Mouse (Mus musculus): ENCODE measurements around the gene Ifit2. TPM values are rescaled to one million over a fixed set of nuclear protein-coding genes. Genes with fewer than 3 reads are reported as not detected.

The Ifit2 gene
- polyA plus RNA-seq (2016; fragmentation: Nextera tagmentation; extraction: Ambion mirVana) = 9.0 and 10.3 TPM in 2 replicates

GRCm38 (mm10) chr19:34550534-34551223, at the start of gene Ifit2:
Gene Ifit2 (plus strand): TSS chr19:34550694.
- Histone ChIP-seq H3K9ac (replicated peaks) (peak within 1 kb of the TSS; percentile 42), H3K4me3 (replicated peaks) (peak within 1 kb of the TSS; percentile 46), H3K27me3 (peaks cover 2% of the 10 kb centered on the region; the same call in 1 of the 2 replicates), H3K36me3 (no peaks in the 10 kb centered on the region), H3K9me3 (no peaks in the 10 kb centered on the region), H3K4me1 (replicated peaks) (peaks cover 14% of the 10 kb centered on the region), H3K4me2 (peak within 1 kb of the TSS; percentile 57), H3K27ac (peak within 1 kb of the TSS; percentile 64; the same call in 1 of the 2 replicates)
- 2% methylated on average over 22 of the region's 22 CpGs for WGBS
- peak; percentile 90 for ATAC-seq (ENCODE audit: insufficient number of reproducible peaks, insufficient read depth, low FRiP score, low TSS enrichment, low read depth)

GRCm38 (mm10) chr19:34500763-34501162, 49.7 kb upstream of the Ifit2 start:
- no peak overlapping the region for H3K9ac ChIP-seq (replicated peaks)
- no peak overlapping the region for H3K4me3 ChIP-seq (replicated peaks)
- peaks cover 19% of the 10 kb centered on the region; the same call in 1 of the 2 replicates for H3K36me3 ChIP-seq
- WGBS = 49% methylated on average over 4 of the region's 4 CpGs
- 0 out of 2 replicates have a peak, but pooled peaks cover 2% of the 10 kb centered on the region for H3K4me1 ChIP-seq (replicated peaks)
- H3K27me3 ChIP-seq = no peaks in the 10 kb centered on the region
- no peak overlapping the region for H3K4me2 ChIP-seq
- no peak overlapping the region for H3K27ac ChIP-seq
- H3K9me3 ChIP-seq = no peaks in the 10 kb centered on the region
- no peak for ATAC-seq (ENCODE audit: insufficient number of reproducible peaks, insufficient read depth, low FRiP score, low TSS enrichment, low read depth)

- Histone ChIP-seq H3K9ac (replicated peaks) (no peak overlapping the region), H3K4me2 (no peak overlapping the region), H3K4me1 (replicated peaks) (no peaks in the 10 kb centered on the region), H3K27me3 (no peaks in the 10 kb centered on the region), H3K27ac (no peak overlapping the region), H3K36me3 (peaks cover 36% of the 10 kb centered on the region), H3K9me3 (no peaks in the 10 kb centered on the region), H3K4me3 (replicated peaks) (no peak overlapping the region)
- no peak for ATAC-seq (ENCODE audit: insufficient number of reproducible peaks, insufficient read depth, low FRiP score, low TSS enrichment, low read depth)
- 87% methylated on average over 12 of the region's 12 CpGs for WGBS
These were observed 45.3 kb upstream of the Ifit2 start for GRCm38 (mm10) chr19:34505161-34505721.

- H3K9me3 ChIP-seq = no peaks in the 10 kb centered on the region
- H3K4me1 ChIP-seq (replicated peaks) = peaks cover 8% of the 10 kb centered on the region
- H3K4me2 ChIP-seq = no peak overlapping the region
- ATAC-seq (ENCODE audit: insufficient number of reproducible peaks, insufficient read depth, low FRiP score, low TSS enrichment, low read depth) = no peak
- 70% methylated on average over 5 of the region's 5 CpGs for WGBS
- no peak overlapping the region for H3K9ac ChIP-seq (replicated peaks)
- H3K27me3 ChIP-seq = no peaks in the 10 kb centered on the region
- H3K27ac ChIP-seq = no peak overlapping the region
- peaks cover 28% of the 10 kb centered on the region for H3K36me3 ChIP-seq
- H3K4me3 ChIP-seq (replicated peaks) = no peak overlapping the region
These were observed 39.8 kb upstream of the Ifit2 start for GRCm38 (mm10) chr19:34510717-34511116.

- Histone ChIP-seq H3K4me2 (no peak overlapping the region), H3K4me1 (replicated peaks) (peaks cover 8% of the 10 kb centered on the region), H3K9me3 (no peaks in the 10 kb centered on the region), H3K9ac (replicated peaks) (no peak overlapping the region), H3K36me3 (peaks cover 20% of the 10 kb centered on the region), H3K27me3 (no peaks in the 10 kb centered on the region), H3K27ac (no peak overlapping the region), H3K4me3 (replicated peaks) (no peak overlapping the region)
- WGBS = 54% methylated on average over 8 of the region's 8 CpGs
- ATAC-seq (ENCODE audit: insufficient number of reproducible peaks, insufficient read depth, low FRiP score, low TSS enrichment, low read depth) = no peak
These were observed 39.0 kb upstream of the Ifit2 start for GRCm38 (mm10) chr19:34511528-34511927.

- ATAC-seq (ENCODE audit: insufficient number of reproducible peaks, insufficient read depth, low FRiP score, low TSS enrichment, low read depth) = no peak
- H3K9me3 ChIP-seq = no peaks in the 10 kb centered on the region
These were observed 34.8 kb upstream of the Ifit2 start for GRCm38 (mm10) chr19:34515681-34516080.

GRCm38 (mm10) chr19:34516346-34516745, 34.1 kb upstream of the Ifit2 start:
- no peak overlapping the region for H3K9ac ChIP-seq (replicated peaks)
- no peak overlapping the region for H3K4me3 ChIP-seq (replicated peaks)
- peaks cover 17% of the 10 kb centered on the region; the same call in 1 of the 2 replicates for H3K36me3 ChIP-seq
- H3K27ac ChIP-seq = no peak overlapping the region
- 91% methylated on average over 2 of the region's 2 CpGs for WGBS
- no peak overlapping the region for H3K4me2 ChIP-seq
- H3K27me3 ChIP-seq = no peaks in the 10 kb centered on the region
- no peaks in the 10 kb centered on the region for H3K9me3 ChIP-seq
- ATAC-seq (ENCODE audit: insufficient number of reproducible peaks, insufficient read depth, low FRiP score, low TSS enrichment, low read depth) = no peak
- peaks cover 5% of the 10 kb centered on the region for H3K4me1 ChIP-seq (replicated peaks)

More at GRCm38 (mm10) chr19:34515681-34516080, 34.8 kb upstream of the Ifit2 start:
- no peak overlapping the region for H3K9ac ChIP-seq (replicated peaks)
- H3K4me1 ChIP-seq (replicated peaks) = peaks cover 8% of the 10 kb centered on the region
- no peaks in the 10 kb centered on the region for H3K27me3 ChIP-seq
- WGBS = 78% methylated on average over 3 of the region's 3 CpGs
- H3K4me2 ChIP-seq = no peak overlapping the region
- H3K4me3 ChIP-seq (replicated peaks) = no peak overlapping the region
- no peak overlapping the region for H3K27ac ChIP-seq
- H3K36me3 ChIP-seq = peaks cover 14% of the 10 kb centered on the region; the same call in 1 of the 2 replicates

GRCm38 (mm10) chr19:34517197-34517596, 33.3 kb upstream of the Ifit2 start:
- H3K27ac ChIP-seq = no peak overlapping the region
- WGBS = 86% methylated on average over 3 of the region's 3 CpGs
- ATAC-seq (ENCODE audit: insufficient number of reproducible peaks, insufficient read depth, low FRiP score, low TSS enrichment, low read depth) = no peak
- no peaks in the 10 kb centered on the region for H3K4me1 ChIP-seq (replicated peaks)
- no peaks in the 10 kb centered on the region for H3K27me3 ChIP-seq
- H3K9ac ChIP-seq (replicated peaks) = no peak overlapping the region
- H3K9me3 ChIP-seq = no peaks in the 10 kb centered on the region
- peaks cover 22% of the 10 kb centered on the region; the same call in 1 of the 2 replicates for H3K36me3 ChIP-seq
- H3K4me2 ChIP-seq = no peak overlapping the region
- H3K4me3 ChIP-seq (replicated peaks) = no peak overlapping the region

- Histone ChIP-seq H3K27ac (no peak overlapping the region), H3K4me1 (replicated peaks) (no peaks in the 10 kb centered on the region), H3K4me3 (replicated peaks) (no peak overlapping the region), H3K36me3 (peaks cover 22% of the 10 kb centered on the region; the same call in 1 of the 2 replicates), H3K4me2 (no peak overlapping the region), H3K27me3 (no peaks in the 10 kb centered on the region), H3K9ac (replicated peaks) (no peak overlapping the region), H3K9me3 (no peaks in the 10 kb centered on the region)
- 90% methylated on average over 13 of the region's 13 CpGs for WGBS
- ATAC-seq (ENCODE audit: insufficient number of reproducible peaks, insufficient read depth, low FRiP score, low TSS enrichment, low read depth) = no peak
These were observed 32.5 kb upstream of the Ifit2 start for GRCm38 (mm10) chr19:34517812-34518594.

GRCm38 (mm10) chr19:34518786-34519185, 31.7 kb upstream of the Ifit2 start:
- Histone ChIP-seq H3K4me1 (replicated peaks) (no peaks in the 10 kb centered on the region), H3K9ac (replicated peaks) (no peak overlapping the region), H3K4me3 (replicated peaks) (no peak overlapping the region), H3K9me3 (no peaks in the 10 kb centered on the region), H3K36me3 (peaks cover 22% of the 10 kb centered on the region; the same call in 1 of the 2 replicates), H3K4me2 (no peak overlapping the region), H3K27ac (no peak overlapping the region), H3K27me3 (no peaks in the 10 kb centered on the region)
- WGBS = 58% methylated on average over 3 of the region's 3 CpGs
- no peak for ATAC-seq (ENCODE audit: insufficient number of reproducible peaks, insufficient read depth, low FRiP score, low TSS enrichment, low read depth)

GRCm38 (mm10) chr19:34519646-34520045, 30.8 kb upstream of the Ifit2 start:
- H3K4me1 ChIP-seq (replicated peaks) = peaks cover 3% of the 10 kb centered on the region; the same call in 1 of the 2 replicates
- H3K4me2 ChIP-seq = no peak overlapping the region
- H3K27ac ChIP-seq = no peak overlapping the region
- 86% methylated on average over 3 of the region's 3 CpGs for WGBS
- no peak for ATAC-seq (ENCODE audit: insufficient number of reproducible peaks, insufficient read depth, low FRiP score, low TSS enrichment, low read depth)
- H3K9ac ChIP-seq (replicated peaks) = no peak overlapping the region
- H3K27me3 ChIP-seq = no peaks in the 10 kb centered on the region
- no peak overlapping the region for H3K4me3 ChIP-seq (replicated peaks)
- H3K9me3 ChIP-seq = no peaks in the 10 kb centered on the region
- H3K36me3 ChIP-seq = peaks cover 22% of the 10 kb centered on the region; the same call in 1 of the 2 replicates

All from limb, embryonic 12.5 days (tissue).